Mouse (Mus musculus): ENCODE results near the gene Cdk14. TPM values are rescaled to one million over a fixed set of nuclear protein-coding genes. Genes with fewer than 3 reads are reported as not detected.
A peak's percentile ranks its signal among the peaks of the same experiment; 100 is the strongest.
"Not testable (repeated sequence)": the region's sequence is repeated elsewhere in the genome, so short reads cannot be mapped to it uniquely, and the experiment has no call there.

Cdk14 gene
- polyA plus RNA-seq, 1 experiment from 2014 or later: 14.4 TPM

GRCm38 (mm10) chr5:5243648-5244047 is 176.5 kb downstream of the Cdk14 start:
- no peaks in the 10 kb centered on the region for H3K9me3 ChIP-seq (replicated peaks; ENCODE audit: control insufficient read depth, low read length)
- no peak for ATAC-seq (ENCODE audit: insufficient read depth, low FRiP score)
- H3K4me3 ChIP-seq (replicated peaks; ENCODE audit: low read length): no peak overlapping the region
- no peak overlapping the region for H3K27ac ChIP-seq (ENCODE audit: low read length)
- H3K4me1 ChIP-seq (ENCODE audit: control insufficient read depth, insufficient read depth, low read length): no peaks in the 10 kb centered on the region
- H3K4me2 ChIP-seq (ENCODE audit: low read depth, low read length): no peak overlapping the region
- no peaks in the 10 kb centered on the region for H3K36me3 ChIP-seq (ENCODE audit: control insufficient read depth, insufficient read depth, low read length)
- H3K27me3 ChIP-seq (ENCODE audit: control insufficient read depth, insufficient read depth, low read length): no peaks in the 10 kb centered on the region
- no peak overlapping the region for H3K9ac ChIP-seq (ENCODE audit: low read length)

GRCm38 (mm10) chr5:5242704-5243103 is 177.4 kb downstream of the Cdk14 start:
- Histone ChIP-seq H3K4me3 (replicated peaks; ENCODE audit: low read length) (no peak overlapping the region), H3K36me3 (ENCODE audit: control insufficient read depth, insufficient read depth, low read length) (no peaks in the 10 kb centered on the region), H3K9ac (ENCODE audit: low read length) (no peak overlapping the region), H3K9me3 (replicated peaks; ENCODE audit: control insufficient read depth, low read length) (0 out of 2 replicates have a peak, but pooled peaks cover 2% of the 10 kb centered on the region), H3K4me2 (ENCODE audit: low read depth, low read length) (no peak overlapping the region), H3K27me3 (ENCODE audit: control insufficient read depth, insufficient read depth, low read length) (no peaks in the 10 kb centered on the region), H3K4me1 (ENCODE audit: control insufficient read depth, insufficient read depth, low read length) (no peaks in the 10 kb centered on the region), H3K27ac (ENCODE audit: low read length) (no peak overlapping the region)
- no peak for ATAC-seq (ENCODE audit: insufficient read depth, low FRiP score)
- WGBS: 96% methylated on average over 5 of the region's 5 CpGs

DNA sequence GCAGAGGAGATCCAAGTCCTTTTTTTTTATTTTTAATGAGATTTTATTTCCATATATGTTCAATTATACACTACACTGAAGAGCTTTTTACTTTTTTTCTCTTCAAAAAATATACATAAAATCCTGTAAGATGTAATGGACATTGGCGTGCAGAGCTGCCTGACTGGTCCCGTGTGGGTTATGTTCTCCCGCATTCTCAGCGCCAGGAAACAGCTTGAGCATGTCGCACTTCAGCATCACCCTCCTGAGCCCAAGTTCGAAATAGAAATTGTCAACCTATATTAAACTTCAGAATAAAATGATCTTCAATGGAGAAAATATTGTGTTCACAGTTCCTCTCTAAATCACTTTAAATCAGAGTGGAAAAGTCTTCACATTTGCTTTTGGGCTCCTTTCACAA is 179.0 kb downstream of the Cdk14 start:
- no peaks in the 10 kb centered on the region for H3K27me3 ChIP-seq (ENCODE audit: control insufficient read depth, insufficient read depth, low read length)
- no peak overlapping the region for H3K4me2 ChIP-seq (ENCODE audit: low read depth, low read length)
- H3K9ac ChIP-seq (ENCODE audit: low read length): no peak overlapping the region
- H3K4me1 ChIP-seq (ENCODE audit: control insufficient read depth, insufficient read depth, low read length): no peaks in the 10 kb centered on the region
- peaks cover 4% of the 10 kb centered on the region; the same call in 1 of the 2 replicates for H3K36me3 ChIP-seq (ENCODE audit: control insufficient read depth, insufficient read depth, low read length)
- H3K4me3 ChIP-seq (replicated peaks; ENCODE audit: low read length): no peak overlapping the region
- H3K27ac ChIP-seq (ENCODE audit: low read length): no peak overlapping the region
- H3K9me3 ChIP-seq (replicated peaks; ENCODE audit: control insufficient read depth, low read length): 0 out of 2 replicates have a peak, but pooled peaks cover 2% of the 10 kb centered on the region
- 80% methylated on average over 6 of the region's 6 CpGs for WGBS
- no peak for ATAC-seq (ENCODE audit: insufficient read depth, low FRiP score)

- Histone ChIP-seq H3K9ac (ENCODE audit: low read length) (no peak overlapping the region), H3K4me1 (ENCODE audit: control insufficient read depth, insufficient read depth, low read length) (no peaks in the 10 kb centered on the region), H3K36me3 (ENCODE audit: control insufficient read depth, insufficient read depth, low read length) (peaks cover 4% of the 10 kb centered on the region; the same call in 1 of the 2 replicates), H3K27me3 (ENCODE audit: control insufficient read depth, insufficient read depth, low read length) (no peaks in the 10 kb centered on the region), H3K9me3 (replicated peaks; ENCODE audit: control insufficient read depth, low read length) (0 out of 2 replicates have a peak, but pooled peaks cover 2% of the 10 kb centered on the region), H3K27ac (ENCODE audit: low read length) (no peak overlapping the region), H3K4me2 (ENCODE audit: low read depth, low read length) (no peak overlapping the region), H3K4me3 (replicated peaks; ENCODE audit: low read length) (no peak overlapping the region)
- WGBS: 90% methylated on average over 3 of the region's 3 CpGs
- no peak for ATAC-seq (ENCODE audit: insufficient read depth, low FRiP score)
These were observed 180.0 kb downstream of the Cdk14 start for GRCm38 (mm10) chr5:5240121-5240520.

- not testable (repeated sequence) for H3K4me3 ChIP-seq (replicated peaks; ENCODE audit: low read length); H3K27ac ChIP-seq (ENCODE audit: low read length); H3K9ac ChIP-seq (ENCODE audit: low read length); H3K27me3 ChIP-seq (ENCODE audit: control insufficient read depth, insufficient read depth, low read length); H3K4me1 ChIP-seq (ENCODE audit: control insufficient read depth, insufficient read depth, low read length); ATAC-seq (ENCODE audit: insufficient read depth, low FRiP score); H3K9me3 ChIP-seq (replicated peaks; ENCODE audit: control insufficient read depth, low read length); H3K36me3 ChIP-seq (ENCODE audit: control insufficient read depth, insufficient read depth, low read length); H3K4me2 ChIP-seq (ENCODE audit: low read depth, low read length)
- 87% methylated on average over 9 of the region's 10 CpGs for WGBS
These were observed 185.2 kb downstream of the Cdk14 start for GRCm38 (mm10) chr5:5234935-5235334.

GRCm38 (mm10) chr5:5226966-5227365 is 193.1 kb downstream of the Cdk14 start:
- no peak for ATAC-seq (ENCODE audit: insufficient read depth, low FRiP score)
- Histone ChIP-seq H3K4me1 (ENCODE audit: control insufficient read depth, insufficient read depth, low read length) (no peaks in the 10 kb centered on the region), H3K9me3 (replicated peaks; ENCODE audit: control insufficient read depth, low read length) (no peaks in the 10 kb centered on the region), H3K4me3 (replicated peaks; ENCODE audit: low read length) (no peak overlapping the region), H3K4me2 (ENCODE audit: low read depth, low read length) (no peak overlapping the region), H3K27ac (ENCODE audit: low read length) (no peak overlapping the region), H3K9ac (ENCODE audit: low read length) (no peak overlapping the region), H3K27me3 (ENCODE audit: control insufficient read depth, insufficient read depth, low read length) (no peaks in the 10 kb centered on the region), H3K36me3 (ENCODE audit: control insufficient read depth, insufficient read depth, low read length) (no peaks in the 10 kb centered on the region)
- 84% methylated on average over 4 of the region's 4 CpGs for WGBS

DNA sequence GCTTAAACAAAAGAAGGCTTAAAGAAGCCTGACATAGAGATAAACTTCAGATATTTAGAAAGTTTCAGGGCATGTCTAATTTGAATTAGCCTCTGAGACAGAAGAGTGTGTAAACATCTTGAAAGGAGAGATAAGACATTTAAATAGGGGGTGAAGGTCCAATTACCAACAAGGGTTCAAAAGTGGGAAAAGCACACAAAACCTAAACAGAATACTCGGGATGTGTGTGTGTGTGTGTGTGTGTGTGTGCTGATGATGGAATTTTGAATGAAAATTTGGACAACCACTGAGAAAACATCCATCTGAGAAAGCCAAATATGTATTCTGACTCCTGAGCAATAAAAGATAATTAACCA is 208.4 kb downstream of the Cdk14 start:
- Histone ChIP-seq H3K4me1 (ENCODE audit: control insufficient read depth, insufficient read depth, low read length) (peaks cover 2% of the 10 kb centered on the region), H3K4me2 (ENCODE audit: low read depth, low read length) (no peak overlapping the region), H3K36me3 (ENCODE audit: control insufficient read depth, insufficient read depth, low read length) (no peaks in the 10 kb centered on the region), H3K4me3 (replicated peaks; ENCODE audit: low read length) (no peak overlapping the region), H3K9me3 (replicated peaks; ENCODE audit: control insufficient read depth, low read length) (no peaks in the 10 kb centered on the region), H3K9ac (ENCODE audit: low read length) (no peak overlapping the region), H3K27ac (ENCODE audit: low read length) (no peak overlapping the region), H3K27me3 (ENCODE audit: control insufficient read depth, insufficient read depth, low read length) (no peaks in the 10 kb centered on the region)
- WGBS: 34% methylated on average over 1 of the region's 1 CpGs
- ATAC-seq (ENCODE audit: insufficient read depth, low FRiP score): no peak

DNA sequence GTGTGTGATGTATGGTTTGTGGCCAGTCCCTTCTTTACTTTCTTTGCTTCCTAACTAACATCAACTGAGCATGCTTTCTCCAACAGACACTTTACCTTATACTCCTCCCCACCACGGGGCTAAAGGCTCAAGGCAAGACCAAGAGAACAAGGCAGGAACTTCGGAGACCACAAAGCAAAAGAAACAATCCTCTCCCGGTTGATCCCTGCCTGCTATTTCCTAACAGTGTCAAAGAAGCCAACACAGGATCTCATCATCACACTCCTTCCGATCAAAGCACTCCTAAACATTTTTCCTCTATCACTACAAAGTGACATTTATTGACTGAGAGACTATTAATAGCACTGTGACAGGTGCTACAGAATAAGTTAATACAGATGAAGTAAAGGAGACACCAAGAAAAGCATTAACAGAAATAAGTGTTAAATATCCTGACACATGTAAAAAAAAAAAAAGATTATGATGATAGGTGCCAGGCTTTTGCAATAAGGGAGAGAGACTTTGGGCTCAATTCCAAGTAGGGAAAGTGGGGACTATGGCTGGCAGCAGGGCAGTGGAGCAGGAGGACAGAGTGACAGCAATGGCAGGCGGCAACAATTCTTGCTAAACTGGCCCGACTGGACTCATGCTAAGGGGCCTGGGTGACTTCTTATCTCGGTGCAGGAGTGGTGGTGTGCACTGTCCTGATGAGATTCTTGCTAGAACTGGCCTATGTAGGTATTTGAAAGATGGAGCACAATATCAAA is 208.9 kb downstream of the Cdk14 start:
- 32% methylated on average over 7 of the region's 7 CpGs for WGBS
- H3K9ac ChIP-seq (ENCODE audit: low read length): no peak overlapping the region

GRCm38 (mm10) chr5:5208016-5208415 is 212.1 kb downstream of the Cdk14 start:
- Histone ChIP-seq H3K27ac (ENCODE audit: low read length) (0 out of 2 replicates have a peak overlapping the region, but pooled peaks have one; percentile 32), H3K36me3 (ENCODE audit: control insufficient read depth, insufficient read depth, low read length) (no peaks in the 10 kb centered on the region), H3K9ac (ENCODE audit: low read length) (no peak overlapping the region), H3K4me1 (ENCODE audit: control insufficient read depth, insufficient read depth, low read length) (peaks cover 2% of the 10 kb centered on the region), H3K9me3 (replicated peaks; ENCODE audit: control insufficient read depth, low read length) (no peaks in the 10 kb centered on the region), H3K4me2 (ENCODE audit: low read depth, low read length) (no peak overlapping the region), H3K4me3 (replicated peaks; ENCODE audit: low read length) (no peak overlapping the region), H3K27me3 (ENCODE audit: control insufficient read depth, insufficient read depth, low read length) (no peaks in the 10 kb centered on the region)
- ATAC-seq (ENCODE audit: insufficient read depth, low FRiP score): no peak
- 82% methylated on average over 4 of the region's 4 CpGs for WGBS

More for the DNA sequence above, 208.9 kb downstream of the Cdk14 start:
- Histone ChIP-seq H3K36me3 (ENCODE audit: control insufficient read depth, insufficient read depth, low read length) (no peaks in the 10 kb centered on the region), H3K27ac (ENCODE audit: low read length) (no peak overlapping the region), H3K4me1 (ENCODE audit: control insufficient read depth, insufficient read depth, low read length) (peaks cover 2% of the 10 kb centered on the region), H3K9me3 (replicated peaks; ENCODE audit: control insufficient read depth, low read length) (no peaks in the 10 kb centered on the region), H3K4me3 (replicated peaks; ENCODE audit: low read length) (no peak overlapping the region), H3K4me2 (ENCODE audit: low read depth, low read length) (no peak overlapping the region), H3K27me3 (ENCODE audit: control insufficient read depth, insufficient read depth, low read length) (no peaks in the 10 kb centered on the region)
- peak; percentile 87 for ATAC-seq (ENCODE audit: insufficient read depth, low FRiP score)

Data from stomach, embryonic 16.5 days (tissue).